Mouse (Mus musculus) adrenal gland, adult 18-20 months (tissue): ENCODE results near the gene Shq1. TPM values are rescaled to one million over a fixed set of nuclear protein-coding genes. Genes with fewer than 3 reads are reported as not detected.

Experiments used
- DNase-seq, 2 experiments: peaks; one replicate each; pipeline ENCODE4 v3.0.0; 2021 to 2022; ENCODE audit warnings: low spot score in 2 of 2
- long read RNA-seq, 2 experiments: library from polyadenylated mRNA; stranded (forward); transcript quantifications; one replicate each; pipeline ENCODE4 v2.0.0; 2021
- total RNA-seq, 2 experiments: library from RNA; stranded (reverse); gene quantifications; 1 replicate in 1 of 2; 2 replicates in 1 of 2; pipeline ENCODE4 v1.2.3; 2021

The Shq1 gene
- total RNA-seq, result 10 to 100 TPM in 1 of 2 experiments, 1 to 10 TPM in 1; 9.0 to 10.6 TPM
- long read RNA-seq, experiment 1, transcript Shq1-204 (11 exons, 1,990 nt), result major isoform, 11 of 15 reads
- long read RNA-seq, experiment 1, partial matches to known transcripts, result 0 of 15 reads
- long read RNA-seq, experiment 1, other reads (novel, unspliced or antisense), result 2 of 15 reads
- long read RNA-seq, experiment 2, transcript Shq1-204 (11 exons, 1,990 nt), result major isoform, 34 of 39 reads
- long read RNA-seq, experiment 2, partial matches to known transcripts, result 0 of 39 reads
- long read RNA-seq, experiment 2, other reads (novel, unspliced or antisense), result 5 of 39 reads

- DNase-seq, result peak; percentile 85 to 86
These were observed at the start of gene Shq1 for GRCm38 (mm10) chr6:100670880-100671344. TSS of gene Shq1 (minus strand) at chr6:100671157.

- no peak for DNase-seq
These were observed 49.1 kb upstream of the Shq1 start for GRCm38 (mm10) chr6:100720098-100720501.

- DNase-seq, result no peak
These were observed 45.9 kb upstream of the Shq1 start for GRCm38 (mm10) chr6:100716817-100717216.

- no peak for DNase-seq
These were observed 45.2 kb upstream of the Shq1 start for GRCm38 (mm10) chr6:100716152-100716551.

GRCm38 (mm10) chr6:100715296-100715828 is 44.4 kb upstream of the Shq1 start:
- DNase-seq, result no peak

- no peak for DNase-seq
These were observed 39.9 kb upstream of the Shq1 start for GRCm38 (mm10) chr6:100710866-100711265.

GRCm38 (mm10) chr6:100710170-100710569 is 39.2 kb upstream of the Shq1 start:
- DNase-seq, result no peak

- DNase-seq, result peak; percentile 12 to 30
These were observed 38.5 kb upstream of the Shq1 start for GRCm38 (mm10) chr6:100709483-100709882.

- no peak for DNase-seq
These were observed 38.0 kb upstream of the Shq1 start for GRCm38 (mm10) chr6:100708996-100709395.

GRCm38 (mm10) chr6:100708248-100708647 is 37.3 kb upstream of the Shq1 start:
- no peak for DNase-seq

GRCm38 (mm10) chr6:100707557-100707956 is 36.6 kb upstream of the Shq1 start:
- DNase-seq, result no peak

GRCm38 (mm10) chr6:100706861-100707260 is 35.9 kb upstream of the Shq1 start:
- DNase-seq, result no peak

- DNase-seq, result no peak
These were observed 34.4 kb upstream of the Shq1 start for GRCm38 (mm10) chr6:100705366-100705811.

- no peak for DNase-seq
These were observed 33.8 kb upstream of the Shq1 start, which contains the start of gene Gxylt2 for GRCm38 (mm10) chr6:100704574-100705365. TSS of gene Gxylt2 (plus strand) at chr6:100704734.

GRCm38 (mm10) chr6:100704197-100704573 is 33.2 kb upstream of the Shq1 start:
- DNase-seq, result no peak

- no peak for DNase-seq
These were observed 29.8 kb upstream of the Shq1 start for GRCm38 (mm10) chr6:100700774-100701173.

GRCm38 (mm10) chr6:100699986-100700385 is 29.0 kb upstream of the Shq1 start:
- no peak for DNase-seq

GRCm38 (mm10) chr6:100686341-100686740 is 15.4 kb upstream of the Shq1 start:
- DNase-seq, result no peak

GRCm38 (mm10) chr6:100678636-100679035 is 7.7 kb upstream of the Shq1 start:
- no peak for DNase-seq

GRCm38 (mm10) chr6:100676461-100676860 is 5.5 kb upstream of the Shq1 start:
- DNase-seq, result no peak

- DNase-seq, result no peak
These were observed 4.0 kb upstream of the Shq1 start for GRCm38 (mm10) chr6:100674974-100675373.

GRCm38 (mm10) chr6:100671401-100671800 is 444 bp upstream of the Shq1 start:
- DNase-seq, result no peak
